Mouse (Mus musculus): ENCODE data around the gene Gadl1.

DNA sequence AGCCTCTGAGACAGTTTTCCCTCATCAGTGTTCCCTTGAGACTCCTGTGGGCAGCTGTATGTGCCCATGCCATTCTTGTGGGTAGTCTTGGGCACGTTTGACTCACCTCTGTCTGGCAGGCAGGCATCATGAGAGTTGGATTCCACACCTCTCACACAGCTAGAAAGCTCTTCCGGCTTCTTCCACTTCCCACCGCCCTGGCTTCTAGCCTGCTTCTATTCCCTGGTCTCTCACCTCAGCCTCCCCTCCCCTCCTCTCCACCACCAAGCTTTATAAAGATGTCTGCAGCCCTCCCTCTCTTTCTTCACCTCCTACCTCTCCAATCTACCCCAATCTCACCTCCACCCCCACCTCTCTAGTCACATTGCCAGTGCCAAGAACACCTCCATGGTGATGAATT is 30.2 kb downstream of the Gadl1 start:
- TF ChIP-seq CTCF (IDR thresholded peaks at IDR 0.05; ENCODE audit: low read depth) (no peak), EP300 (IDR thresholded peaks at IDR 0.05; ENCODE audit: low read depth) (no peak)

All from heart, postnatal 0 days (tissue).